Mouse (Mus musculus): ENCODE measurements around the gene Urad.

The Urad gene

GRCm38 (mm10) chr5:147300917-147301780 is 21.1 kb downstream of the Urad start:
- peak; percentile 68 for DNase-seq (ENCODE audit: extremely low spot score, low spot score)

DNA sequence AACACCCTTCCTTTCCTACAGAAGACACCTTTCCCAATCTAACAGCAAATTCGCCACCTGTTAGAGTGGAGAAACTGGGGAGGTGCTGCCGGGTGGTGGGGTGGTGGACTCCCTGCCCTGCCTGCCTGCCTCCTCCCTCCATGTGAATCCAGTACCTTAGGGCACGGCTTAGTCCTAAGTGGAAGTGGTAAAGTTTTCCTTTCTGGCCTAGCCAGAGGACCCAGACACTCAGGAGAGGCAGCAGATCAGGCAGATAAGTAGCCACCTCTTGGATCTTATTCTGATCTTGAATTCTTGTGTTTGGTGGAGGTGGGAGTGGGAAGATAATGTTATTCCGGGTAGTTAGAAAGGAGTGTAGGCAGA is 22.3 kb downstream of the Urad start:
- no peak for DNase-seq (ENCODE audit: extremely low spot score, low spot score)

DNA sequence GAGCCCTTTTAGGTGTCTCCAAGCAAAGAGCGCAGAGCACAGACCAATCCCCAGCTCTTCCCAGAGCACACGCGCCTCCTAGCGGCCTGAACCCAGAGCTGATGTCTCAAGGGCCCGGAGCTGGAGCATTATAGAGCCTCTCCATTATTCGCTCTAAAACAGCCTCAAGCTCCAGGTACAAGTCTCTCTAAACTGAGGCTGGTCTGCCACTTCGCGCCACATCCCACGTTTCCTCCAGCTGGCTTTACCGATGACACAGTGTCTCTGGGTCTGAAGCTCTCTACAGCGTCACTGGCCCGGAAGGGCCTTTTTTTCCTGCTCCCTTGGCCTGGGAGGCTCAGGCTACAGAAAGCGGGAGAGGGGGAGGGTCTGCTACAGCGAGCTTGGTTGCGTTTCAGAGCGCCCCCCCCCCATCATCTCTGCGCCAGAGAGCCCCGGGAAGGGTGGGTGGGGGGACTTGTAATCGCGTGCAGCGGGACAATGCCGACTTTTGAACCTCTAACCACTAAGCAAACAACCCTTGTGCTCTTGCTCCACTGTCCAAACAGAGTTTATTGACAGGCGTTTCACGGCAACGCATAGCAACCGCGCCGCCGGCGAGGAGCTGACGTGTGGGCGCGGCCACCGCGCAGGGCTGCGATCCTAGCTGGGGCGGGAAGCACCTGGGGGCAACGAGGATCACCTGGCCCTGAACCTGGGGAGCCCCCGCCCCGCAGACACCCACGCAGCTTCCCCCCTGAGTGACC is 22.8 kb downstream of the Urad start:
- peak; percentile 78 for DNase-seq (ENCODE audit: extremely low spot score, low spot score)

DNA sequence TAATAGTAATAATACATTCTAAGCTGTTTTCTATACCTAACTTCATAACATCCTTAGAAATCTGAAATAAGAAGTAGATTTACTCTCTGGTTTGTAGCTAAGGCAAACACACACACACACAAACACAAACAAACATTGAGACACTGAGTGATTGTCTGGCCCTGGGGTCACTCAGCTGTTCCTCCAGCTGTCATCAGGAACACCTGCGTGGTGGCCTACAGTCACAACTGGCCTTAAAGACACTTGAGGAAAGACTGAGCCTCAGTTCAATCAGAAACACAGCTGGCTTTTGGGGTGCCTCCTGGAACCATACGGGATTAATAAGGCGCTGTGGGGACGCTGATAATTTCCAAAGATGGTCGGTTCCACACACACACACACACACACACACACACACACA is 25.0 kb downstream of the Urad start:
- no peak for DNase-seq (ENCODE audit: extremely low spot score, low spot score)

DNA sequence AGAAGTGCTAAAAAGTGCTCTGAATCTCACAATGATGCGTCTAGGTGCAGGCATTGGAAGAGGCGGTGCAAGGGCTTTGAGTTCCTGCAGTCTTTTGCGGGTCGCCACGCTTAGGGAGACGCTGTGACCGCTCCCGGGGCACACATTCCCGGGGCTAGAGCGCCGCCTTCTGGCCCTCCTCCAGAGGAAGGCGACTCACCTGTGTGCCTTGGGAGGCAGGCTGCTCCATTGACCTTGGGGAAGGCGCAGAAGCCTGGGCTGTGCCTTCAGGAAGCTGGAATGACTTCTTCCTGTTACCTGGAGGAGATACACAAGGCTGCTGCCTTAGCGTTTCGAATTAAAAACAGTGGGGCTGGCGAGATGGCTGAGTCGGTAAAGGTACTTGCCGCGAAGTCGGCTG is 28.1 kb downstream of the Urad start:
- DNase-seq (ENCODE audit: extremely low spot score, low spot score) = peak; percentile 51

DNA sequence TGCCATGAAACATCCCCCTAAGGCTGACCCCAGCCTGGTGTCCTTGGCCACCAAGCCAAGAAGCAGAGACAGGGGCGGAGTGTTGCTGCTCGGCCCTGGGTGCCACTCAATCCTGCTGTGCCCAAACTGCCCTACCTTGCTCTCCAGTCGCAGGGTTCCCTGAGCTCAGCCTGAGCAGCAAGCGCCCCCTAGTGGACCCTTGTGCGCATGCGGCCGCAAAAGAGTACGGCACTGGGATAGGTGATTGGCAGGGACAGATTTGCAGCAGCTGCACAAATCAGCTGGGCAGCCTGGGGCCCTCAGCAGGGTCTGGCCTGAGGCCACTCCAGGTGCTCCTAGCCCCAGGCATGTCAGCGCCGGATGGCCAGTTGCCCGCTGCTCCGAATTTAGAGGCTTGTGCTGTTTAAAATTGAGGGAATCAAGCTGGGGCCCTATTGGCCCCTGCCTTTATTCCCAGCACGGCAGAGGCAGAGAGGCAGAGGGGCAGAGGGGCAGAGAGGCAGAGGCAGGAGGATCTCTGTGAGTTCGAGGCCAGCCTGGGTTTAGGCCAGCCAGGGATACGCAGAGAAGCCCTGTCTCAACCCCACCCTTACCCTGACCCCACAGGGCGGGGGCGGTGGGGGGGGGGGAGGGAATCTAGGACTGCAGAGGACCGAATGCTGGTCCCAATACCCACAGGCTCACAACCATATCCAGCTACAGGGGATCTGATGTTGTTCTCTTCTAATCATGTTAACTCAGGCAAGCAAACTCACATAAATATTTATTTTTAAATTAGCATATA is 28.9 kb downstream of the Urad start:
- DNase-seq (ENCODE audit: extremely low spot score, low spot score) = peak; percentile 89

- no peak for DNase-seq (ENCODE audit: extremely low spot score, low spot score)
These were observed 29.6 kb downstream of the Urad start for GRCm38 (mm10) chr5:147292506-147293120.

GRCm38 (mm10) chr5:147291764-147292505 is 30.3 kb downstream of the Urad start:
- DNase-seq (ENCODE audit: extremely low spot score, low spot score) = no peak

DNA sequence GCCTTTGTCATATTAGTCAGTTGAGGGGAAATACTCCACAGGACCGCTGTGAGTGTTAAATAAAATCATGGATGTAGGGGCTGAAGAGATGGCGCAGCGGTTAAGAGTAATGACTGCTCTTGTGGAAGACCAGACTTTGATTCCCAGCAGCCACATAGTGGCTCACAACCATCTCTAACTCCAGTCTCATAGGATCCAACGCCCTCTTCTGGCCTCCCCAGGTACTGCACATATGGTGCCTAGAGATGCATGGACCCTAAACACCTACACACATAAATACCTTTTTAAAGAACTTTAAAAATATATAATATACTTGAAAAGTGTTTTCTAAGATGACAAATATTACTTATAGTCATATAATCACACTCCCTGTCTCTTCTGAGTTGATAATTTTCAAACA is 37.9 kb downstream of the Urad start:
- no peak for DNase-seq (ENCODE audit: extremely low spot score, low spot score)

DNA sequence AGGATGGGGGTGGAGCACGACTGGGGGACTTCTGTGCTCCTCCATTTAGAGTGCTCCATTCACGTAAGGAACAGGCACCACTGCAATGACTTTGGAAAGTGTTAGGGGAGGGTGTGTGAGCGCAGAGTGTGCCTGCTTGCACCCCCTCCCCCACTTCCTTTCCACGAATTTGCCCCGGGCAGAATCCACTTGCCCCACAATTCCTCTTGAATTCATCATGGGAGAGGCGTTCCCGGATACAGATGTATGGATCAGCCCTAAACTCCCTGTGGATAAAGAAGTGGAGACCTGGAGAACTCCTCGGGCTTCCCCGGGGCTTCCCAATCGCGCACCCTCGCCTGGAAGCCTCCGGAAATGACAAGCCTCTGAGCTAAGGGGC is 44.7 kb downstream of the Urad start:
- DNase-seq (ENCODE audit: extremely low spot score, low spot score) = peak; percentile 24

GRCm38 (mm10) chr5:147276701-147277546 is 45.3 kb downstream of the Urad start:
- peak; percentile 47 for DNase-seq (ENCODE audit: extremely low spot score, low spot score)

DNA sequence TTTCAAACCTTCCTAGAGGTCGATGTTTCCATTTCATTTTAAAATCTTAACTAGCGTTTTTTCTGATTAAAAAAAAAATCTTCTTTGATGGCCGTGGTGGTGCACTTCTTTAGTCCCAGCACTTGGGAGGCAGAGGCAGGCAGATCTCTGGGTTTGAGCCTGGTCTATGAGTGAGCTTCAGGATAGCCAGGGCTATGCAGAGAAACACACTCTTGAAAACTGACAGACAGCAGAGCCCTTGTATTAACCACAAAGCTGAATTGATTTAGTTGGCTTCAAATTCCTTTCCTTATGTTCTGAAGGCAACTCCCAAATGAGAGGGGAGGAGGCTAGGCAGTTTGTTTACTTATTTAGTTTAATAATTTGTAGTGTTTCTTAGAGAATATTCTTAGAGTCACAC is 46.5 kb downstream of the Urad start:
- DNase-seq (ENCODE audit: extremely low spot score, low spot score) = peak; percentile 22

DNA sequence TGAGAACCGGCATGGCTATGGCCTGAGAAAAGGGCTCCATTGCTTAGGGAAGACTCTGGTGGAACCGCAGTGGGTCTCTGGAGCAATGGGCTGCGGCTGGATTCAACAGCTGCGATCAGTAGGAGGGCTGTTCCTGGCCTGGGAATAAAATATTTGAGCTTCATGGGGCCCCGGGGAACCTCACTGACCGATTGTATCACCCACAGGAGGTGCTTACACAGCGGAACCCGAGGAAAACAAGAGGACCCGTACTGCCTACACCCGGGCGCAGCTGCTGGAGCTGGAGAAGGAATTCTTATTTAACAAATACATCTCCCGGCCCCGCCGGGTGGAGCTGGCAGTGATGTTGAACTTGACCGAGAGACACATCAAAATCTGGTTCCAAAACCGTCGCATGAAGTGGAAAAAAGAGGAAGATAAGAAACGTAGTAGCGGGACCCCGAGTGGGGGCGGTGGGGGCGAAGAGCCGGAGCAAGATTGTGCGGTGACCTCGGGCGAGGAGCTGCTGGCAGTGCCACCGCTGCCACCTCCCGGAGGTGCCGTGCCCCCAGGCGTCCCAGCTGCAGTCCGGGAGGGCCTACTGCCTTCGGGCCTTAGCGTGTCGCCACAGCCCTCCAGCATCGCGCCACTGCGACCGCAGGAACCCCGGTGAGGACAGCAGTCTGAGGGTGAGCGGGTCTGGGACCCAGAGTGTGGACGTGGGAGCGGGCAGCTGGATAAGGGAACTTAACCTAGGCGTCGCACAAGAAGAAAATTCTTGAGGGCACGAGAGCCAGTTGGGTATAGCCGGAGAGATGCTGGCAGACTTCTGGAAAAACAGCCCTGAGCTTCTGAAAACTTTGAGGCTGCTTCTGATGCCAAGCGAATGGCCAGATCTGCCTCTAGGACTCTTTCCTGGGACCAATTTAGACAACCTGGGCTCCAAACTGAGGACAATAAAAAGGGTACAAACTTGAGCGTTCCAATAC is 47.8 kb downstream of the Urad start:
- peak; percentile 67 for DNase-seq (ENCODE audit: extremely low spot score, low spot score)

GRCm38 (mm10) chr5:147272808-147273345 is 49.4 kb downstream of the Urad start:
- DNase-seq (ENCODE audit: extremely low spot score, low spot score) = peak; percentile 69

GRCm38 (mm10) chr5:147272046-147272807 is 50.0 kb downstream of the Urad start:
- DNase-seq (ENCODE audit: extremely low spot score, low spot score) = peak; percentile 54

- DNase-seq (ENCODE audit: extremely low spot score, low spot score) = peak; percentile 63
These were observed 51.3 kb downstream of the Urad start for GRCm38 (mm10) chr5:147270673-147271655.
